Mouse (Mus musculus): ENCODE measurements around the gene Gm4792. TPM values are rescaled to one million over a fixed set of nuclear protein-coding genes. Genes with fewer than 3 reads are reported as not detected.

Gene Gm4792
- not detected in 2 replicates for polyA plus RNA-seq (2012; rRNA removed)

DNA sequence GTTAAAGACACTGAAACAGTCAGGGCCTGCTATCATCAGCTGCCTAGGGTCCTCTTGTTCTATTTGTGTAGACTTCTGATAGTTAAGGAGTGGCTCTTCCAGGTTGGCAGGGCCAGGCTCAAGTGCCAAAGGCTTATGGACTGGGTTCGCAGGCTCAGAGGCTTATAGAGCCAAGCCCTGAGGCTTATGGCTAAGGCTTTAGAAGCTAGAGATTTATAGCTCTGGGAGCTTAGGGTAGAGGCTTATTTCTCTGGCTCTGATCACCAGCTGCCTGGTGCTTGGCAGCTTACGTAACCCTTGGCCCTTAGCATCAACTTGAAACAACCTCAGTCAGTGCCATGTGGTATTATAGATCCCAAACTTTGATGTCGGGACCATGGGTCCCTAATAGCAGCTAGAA, at the start of gene Gm4792:
TSS of gene Gm4792 (minus strand) at position 233 of the 400 bp plus-strand sequence.
- Histone ChIP-seq H3K4me1 (ENCODE audit: control insufficient read depth, insufficient read depth, low read length) (peaks cover 5% of the 10 kb centered on the region), H3K27ac (ENCODE audit: insufficient read depth, low read length) (no peak within 1 kb of the TSS), H3K4me3 (ENCODE audit: insufficient read depth, low read length) (no peak within 1 kb of the TSS)
- no peak for TF ChIP-seq POLR2A (IDR thresholded peaks at IDR 0.05; ENCODE audit: extremely low read depth, insufficient read depth, low read length)
- TF ChIP-seq CTCF (IDR thresholded peaks at IDR 0.05; ENCODE audit: extremely low read depth, insufficient read depth, low read length): no peak

DNA sequence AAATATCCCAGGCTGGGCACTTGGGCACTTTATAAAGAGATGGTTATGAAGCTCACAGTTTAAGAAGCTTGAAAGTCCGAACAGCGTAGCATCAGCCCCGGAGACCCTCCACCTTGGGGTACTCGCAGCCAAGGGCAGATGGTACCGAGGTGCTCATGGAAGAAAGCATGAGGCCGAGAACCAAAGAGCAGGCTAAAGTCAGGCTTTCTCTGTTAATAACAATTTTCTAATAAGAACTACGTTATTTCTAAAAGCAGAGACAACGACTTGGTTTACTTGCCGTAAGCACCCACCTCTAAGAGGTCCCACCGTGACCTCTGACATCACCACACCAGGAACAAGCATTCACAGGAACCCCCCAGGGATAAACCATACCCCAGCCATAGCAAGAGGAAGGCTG, 49.5 kb upstream of the Gm4792 start:
- peaks cover 2% of the 10 kb centered on the region; the same call in 1 of the 2 replicates for H3K4me1 ChIP-seq (ENCODE audit: control insufficient read depth, insufficient read depth, low read length)
- H3K4me3 ChIP-seq (ENCODE audit: insufficient read depth, low read length): no peak overlapping the region
- TF ChIP-seq CTCF (IDR thresholded peaks at IDR 0.05; ENCODE audit: extremely low read depth, insufficient read depth, low read length): no peak
- TF ChIP-seq POLR2A (IDR thresholded peaks at IDR 0.05; ENCODE audit: extremely low read depth, insufficient read depth, low read length): no peak
- H3K27ac ChIP-seq (ENCODE audit: insufficient read depth, low read length): no peak overlapping the region

DNA sequence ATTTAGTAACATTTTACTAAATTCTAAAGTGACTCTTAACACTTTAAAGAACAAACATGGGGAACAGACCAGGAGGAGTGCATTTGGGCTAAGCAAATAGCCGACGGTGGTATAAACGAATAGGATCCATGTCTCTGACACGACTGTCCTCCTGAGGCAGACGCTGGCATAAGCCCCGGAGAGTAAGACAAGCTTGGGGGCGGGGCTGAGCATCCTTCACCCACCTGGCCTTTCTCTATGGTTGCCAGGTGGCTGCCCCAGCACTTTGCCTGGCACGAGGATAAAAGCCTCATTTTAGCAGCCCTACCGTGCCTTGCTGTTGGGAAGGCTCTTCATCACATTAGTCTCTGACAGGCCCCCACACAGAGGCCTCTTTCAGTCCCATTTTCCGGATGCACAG, 48.8 kb upstream of the Gm4792 start:
- peaks cover 2% of the 10 kb centered on the region; the same call in 1 of the 2 replicates for H3K4me1 ChIP-seq (ENCODE audit: control insufficient read depth, insufficient read depth, low read length)
- H3K4me3 ChIP-seq (ENCODE audit: insufficient read depth, low read length): no peak overlapping the region
- H3K27ac ChIP-seq (ENCODE audit: insufficient read depth, low read length): no peak overlapping the region
- no peak for TF ChIP-seq CTCF (IDR thresholded peaks at IDR 0.05; ENCODE audit: extremely low read depth, insufficient read depth, low read length)
- no peak for TF ChIP-seq POLR2A (IDR thresholded peaks at IDR 0.05; ENCODE audit: extremely low read depth, insufficient read depth, low read length)

DNA sequence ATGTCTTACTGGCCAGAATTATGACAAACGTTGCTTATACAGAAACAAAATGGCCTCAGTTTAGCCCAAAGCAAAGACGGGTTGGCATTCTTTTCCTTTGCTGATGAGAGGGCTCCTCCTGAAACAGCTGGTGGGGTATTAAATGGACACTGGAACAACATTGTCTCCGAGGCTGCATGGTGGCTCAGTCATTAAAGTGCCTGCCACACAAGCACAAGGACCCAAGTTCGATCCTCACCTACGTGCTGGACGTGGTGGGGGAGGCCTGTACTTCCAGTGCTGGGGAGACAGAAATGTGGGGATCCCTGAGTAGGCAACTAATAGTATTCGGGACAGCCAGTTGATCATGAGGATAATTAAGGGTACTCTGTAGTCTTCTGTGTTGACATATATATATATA, 48.1 kb upstream of the Gm4792 start:
- no peak overlapping the region for H3K4me3 ChIP-seq (ENCODE audit: insufficient read depth, low read length)
- TF ChIP-seq POLR2A (IDR thresholded peaks at IDR 0.05; ENCODE audit: extremely low read depth, insufficient read depth, low read length) (no peak), CTCF (IDR thresholded peaks at IDR 0.05; ENCODE audit: extremely low read depth, insufficient read depth, low read length) (no peak)
- peaks cover 2% of the 10 kb centered on the region; the same call in 1 of the 2 replicates for H3K4me1 ChIP-seq (ENCODE audit: control insufficient read depth, insufficient read depth, low read length)
- H3K27ac ChIP-seq (ENCODE audit: insufficient read depth, low read length): no peak overlapping the region

DNA sequence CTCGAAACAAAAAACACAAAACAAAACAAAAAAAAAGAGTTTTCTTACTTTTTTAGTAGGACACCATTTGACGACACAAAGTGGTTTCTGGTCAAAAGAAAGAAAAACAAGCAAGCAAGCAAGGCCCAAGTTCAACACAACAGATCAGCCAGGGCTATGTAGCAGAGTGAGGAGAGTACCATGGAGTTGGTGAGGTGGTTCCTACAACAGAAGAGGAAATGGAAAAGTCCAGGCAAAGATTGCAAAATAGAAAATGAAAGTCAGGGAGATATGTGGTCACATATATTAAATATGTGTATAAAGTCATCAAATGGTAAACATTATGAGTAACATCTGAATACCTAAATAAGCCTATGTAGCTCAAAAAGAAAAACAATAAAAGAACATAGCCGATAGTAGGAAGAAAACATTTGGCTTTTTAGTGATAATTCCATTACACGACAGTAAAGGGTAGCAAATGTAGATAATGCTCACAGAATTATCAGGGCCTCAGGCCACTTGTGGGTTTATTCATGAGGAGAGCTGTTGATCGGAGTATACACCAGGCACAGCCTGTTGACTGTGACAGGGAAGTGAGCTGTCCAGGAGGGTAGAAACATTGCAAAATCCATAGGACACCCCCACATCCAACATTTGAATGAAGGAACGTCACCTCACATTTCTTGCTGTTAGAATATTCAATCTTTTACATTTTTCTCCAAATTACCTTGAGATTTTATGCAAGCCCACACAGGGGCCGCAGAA, 47.2 kb upstream of the Gm4792 start:
- Histone ChIP-seq H3K27ac (ENCODE audit: insufficient read depth, low read length) (no peak overlapping the region), H3K4me3 (ENCODE audit: insufficient read depth, low read length) (no peak overlapping the region), H3K4me1 (ENCODE audit: control insufficient read depth, insufficient read depth, low read length) (no peaks in the 10 kb centered on the region)
- TF ChIP-seq POLR2A (IDR thresholded peaks at IDR 0.05; ENCODE audit: extremely low read depth, insufficient read depth, low read length): no peak
- no peak for TF ChIP-seq CTCF (IDR thresholded peaks at IDR 0.05; ENCODE audit: extremely low read depth, insufficient read depth, low read length)

DNA sequence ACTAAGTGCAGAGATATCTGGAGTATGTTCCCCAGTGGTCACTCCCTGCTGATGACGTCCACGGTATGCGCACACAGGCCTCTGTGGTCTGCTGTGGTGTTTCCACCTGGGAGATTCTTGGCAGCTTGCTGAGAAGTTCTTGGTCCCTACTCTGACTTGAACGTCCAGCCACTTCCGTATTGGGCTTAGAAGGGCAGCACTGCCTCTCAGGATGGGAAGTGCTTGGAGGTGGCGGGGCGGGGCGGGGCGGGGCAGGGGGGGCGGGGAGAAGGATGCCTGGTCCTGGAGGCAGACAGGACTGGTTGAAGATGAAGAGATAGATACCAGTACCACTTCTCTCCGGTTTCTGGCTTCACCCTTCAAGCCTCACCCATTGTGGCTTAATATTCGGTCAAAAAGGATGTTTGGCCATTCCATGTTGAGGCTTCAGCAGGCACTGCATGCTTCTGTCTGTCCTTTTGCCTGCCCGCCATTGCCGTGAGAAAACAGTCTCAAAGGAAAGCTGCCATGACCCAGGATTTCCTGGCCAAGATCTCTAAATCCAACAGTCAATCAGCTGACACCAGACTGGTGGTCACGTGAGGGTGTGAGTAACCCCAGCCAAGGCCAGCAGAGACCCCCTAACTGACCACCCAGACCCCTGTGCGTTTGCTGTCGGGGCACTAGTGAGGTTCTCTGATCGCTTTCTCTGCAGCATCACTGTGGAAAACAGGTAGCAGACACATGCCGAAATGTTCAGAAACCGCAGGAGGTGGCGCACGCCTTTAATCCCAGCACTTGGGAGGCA, 46.3 kb upstream of the Gm4792 start:
- H3K4me1 ChIP-seq (ENCODE audit: control insufficient read depth, insufficient read depth, low read length): no peaks in the 10 kb centered on the region
- TF ChIP-seq POLR2A (IDR thresholded peaks at IDR 0.05; ENCODE audit: extremely low read depth, insufficient read depth, low read length): no peak
- no peak for TF ChIP-seq CTCF (IDR thresholded peaks at IDR 0.05; ENCODE audit: extremely low read depth, insufficient read depth, low read length)
- H3K27ac ChIP-seq (ENCODE audit: insufficient read depth, low read length): no peak overlapping the region
- no peak overlapping the region for H3K4me3 ChIP-seq (ENCODE audit: insufficient read depth, low read length)

DNA sequence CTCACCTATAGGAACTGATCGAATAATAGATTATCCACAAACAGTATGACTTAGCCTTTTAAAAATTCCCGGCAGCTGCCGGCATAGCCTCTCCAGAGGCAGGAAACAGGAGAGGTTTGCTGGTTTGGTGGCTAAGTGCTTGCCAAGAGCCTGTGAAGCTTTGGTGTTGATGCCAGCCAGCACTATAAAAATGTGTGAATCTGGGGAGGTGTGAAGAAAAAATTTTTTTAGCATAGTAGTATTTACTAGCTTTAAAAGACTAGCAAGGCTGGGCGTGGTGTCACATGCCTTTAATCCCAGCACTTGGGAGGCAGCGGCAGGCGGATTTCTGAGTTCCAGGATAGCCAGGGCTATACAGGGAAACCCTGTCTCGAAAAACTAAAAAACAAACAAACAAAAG, 45.1 kb upstream of the Gm4792 start:
- TF ChIP-seq POLR2A (IDR thresholded peaks at IDR 0.05; ENCODE audit: extremely low read depth, insufficient read depth, low read length): no peak
- TF ChIP-seq CTCF (IDR thresholded peaks at IDR 0.05; ENCODE audit: extremely low read depth, insufficient read depth, low read length): no peak
- H3K4me3 ChIP-seq (ENCODE audit: insufficient read depth, low read length): no peak overlapping the region
- no peak overlapping the region for H3K27ac ChIP-seq (ENCODE audit: insufficient read depth, low read length)
- no peaks in the 10 kb centered on the region for H3K4me1 ChIP-seq (ENCODE audit: control insufficient read depth, insufficient read depth, low read length)

DNA sequence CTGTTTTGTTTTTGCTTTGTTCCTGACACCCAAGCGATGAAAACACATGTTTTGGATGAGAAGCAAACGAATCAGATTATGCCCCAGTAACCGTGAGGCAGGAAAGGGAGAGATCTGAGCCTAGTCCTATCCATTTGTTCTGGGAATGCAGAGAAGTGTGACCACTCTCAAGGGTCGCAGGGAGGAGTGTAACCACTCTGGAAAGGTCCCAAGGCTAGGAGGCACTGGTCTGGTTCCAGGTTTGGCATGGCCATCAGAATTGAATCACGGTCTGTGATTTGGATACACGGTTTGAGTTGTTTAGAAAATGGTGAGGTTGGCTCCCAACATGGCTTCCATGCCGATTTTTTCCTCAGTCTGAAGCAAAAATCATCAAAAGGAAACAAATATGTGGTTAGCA, 43.8 kb upstream of the Gm4792 start:
- H3K27ac ChIP-seq (ENCODE audit: insufficient read depth, low read length): no peak overlapping the region
- no peak for TF ChIP-seq CTCF (IDR thresholded peaks at IDR 0.05; ENCODE audit: extremely low read depth, insufficient read depth, low read length)
- no peak for TF ChIP-seq POLR2A (IDR thresholded peaks at IDR 0.05; ENCODE audit: extremely low read depth, insufficient read depth, low read length)
- no peaks in the 10 kb centered on the region for H3K4me1 ChIP-seq (ENCODE audit: control insufficient read depth, insufficient read depth, low read length)
- H3K4me3 ChIP-seq (ENCODE audit: insufficient read depth, low read length): no peak overlapping the region

DNA sequence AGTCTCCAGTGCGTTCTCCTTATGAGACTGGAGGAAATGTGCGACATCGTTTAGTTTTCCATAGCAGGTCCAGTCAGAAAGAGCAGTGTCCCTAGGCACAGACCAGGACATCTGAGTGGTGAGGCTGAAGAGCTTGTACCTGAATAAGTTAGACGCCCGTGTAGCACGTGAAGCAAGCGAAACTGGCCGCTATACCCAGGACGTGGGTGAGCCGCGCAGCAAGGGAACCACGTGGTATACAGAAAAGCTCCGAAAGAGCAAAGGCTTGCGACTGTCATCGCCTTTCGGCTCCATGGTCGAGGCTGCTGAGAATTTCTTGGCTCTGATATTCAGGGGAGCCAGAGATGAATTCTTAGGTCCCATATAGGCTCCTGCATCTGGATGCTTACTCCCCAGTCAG, 43.0 kb upstream of the Gm4792 start:
- TF ChIP-seq CTCF (IDR thresholded peaks at IDR 0.05; ENCODE audit: extremely low read depth, insufficient read depth, low read length): no peak
- no peak for TF ChIP-seq POLR2A (IDR thresholded peaks at IDR 0.05; ENCODE audit: extremely low read depth, insufficient read depth, low read length)

DNA sequence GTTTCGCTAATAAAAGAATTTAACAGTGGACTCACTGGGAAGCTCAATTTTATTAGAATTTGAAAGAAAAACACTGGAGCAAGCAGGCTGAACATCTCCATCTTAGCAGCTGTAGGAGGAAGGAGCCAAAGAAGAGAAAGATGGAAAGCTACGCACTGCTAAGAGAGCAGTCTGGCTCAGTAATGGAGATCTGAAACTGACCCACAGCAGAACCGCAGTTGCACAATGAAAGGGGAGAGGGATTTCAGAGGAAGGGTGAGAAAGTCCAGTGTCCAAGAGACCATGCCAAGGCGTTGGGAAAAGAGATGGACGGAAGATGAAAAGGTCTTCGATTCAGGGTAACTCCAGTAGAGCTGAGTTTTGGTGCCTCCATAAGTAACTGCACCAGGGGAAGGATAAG, 37.6 kb upstream of the Gm4792 start:
- Histone ChIP-seq H3K4me3 (ENCODE audit: insufficient read depth, low read length) (no peak overlapping the region), H3K4me1 (ENCODE audit: control insufficient read depth, insufficient read depth, low read length) (no peaks in the 10 kb centered on the region), H3K27ac (ENCODE audit: insufficient read depth, low read length) (no peak overlapping the region)
- TF ChIP-seq CTCF (IDR thresholded peaks at IDR 0.05; ENCODE audit: extremely low read depth, insufficient read depth, low read length) (no peak), POLR2A (IDR thresholded peaks at IDR 0.05; ENCODE audit: extremely low read depth, insufficient read depth, low read length) (no peak)

More for the DNA sequence above, 43.0 kb upstream of the Gm4792 start:
- Histone ChIP-seq H3K4me3 (ENCODE audit: insufficient read depth, low read length) (no peak overlapping the region), H3K27ac (ENCODE audit: insufficient read depth, low read length) (no peak overlapping the region), H3K4me1 (ENCODE audit: control insufficient read depth, insufficient read depth, low read length) (no peaks in the 10 kb centered on the region)

All from cortical plate, adult 2 months (tissue).